ENCODE assay signal across 8 mouse cellular contexts in genomic region chr11:21092621-21093020, GRCm38 (mm10). TPM values are rescaled to one million over a fixed set of nuclear protein-coding genes. Genes with fewer than 3 reads are reported as not detected.
DNase-seq lines count a peak whose midpoint lies in the region; ATAC-seq and TF ChIP-seq lines count a peak whose summit lies in the region.

No protein-coding gene starts in this region.

- no peak for TF ChIP-seq CTCF in CH12.LX (conservative IDR thresholded peaks at IDR 0.05 in 1 of 2, IDR thresholded peaks at IDR 0.05 in 1 of 2; ENCODE audit: low read depth in 2 of 2, low read length in 2 of 2)

- no peak for TF ChIP-seq POLR2A in CH12.LX (IDR thresholded peaks at IDR 0.05; ENCODE audit: low read depth, low read length)

- H3K4me1 ChIP-seq in heart, embryonic 12.5 days (replicated peaks) = peaks cover 10% of the 10 kb centered on the region
- peaks cover 3 to 56% of the 10 kb centered on the region in 2 experiments for H3K4me1 ChIP-seq in CH12.LX (ENCODE audit: control insufficient read depth in 1 of 2, insufficient read depth in 2 of 2)
- peaks cover 11% of the 10 kb centered on the region for H3K4me1 ChIP-seq in forebrain, embryonic 12.5 days
- peaks cover 32% of the 10 kb centered on the region for H3K4me1 ChIP-seq in liver, embryonic 13.5 days (replicated peaks)

- H3K4me2 ChIP-seq in heart, embryonic 12.5 days = peak overlapping the region; percentile 81
- H3K4me2 ChIP-seq in CH12.LX (ENCODE audit: insufficient read depth, low read depth, poor library complexity, severe bottlenecking) = peak overlapping the region; percentile 100
- H3K4me2 ChIP-seq in forebrain, embryonic 12.5 days = peak overlapping the region; percentile 61
- H3K4me2 ChIP-seq in liver, embryonic 13.5 days = peak overlapping the region; percentile 85

- dilution Hi-C loops in CH12.LX (cut with MboI; ENCODE audit: extremely low pct_ligation_motif_present, extremely low pct_unique_long_range_greater_than_20kb, low sequenced_read_pairs) = no loop called here

- WGBS in heart, embryonic 12.5 days = 16% methylated on average over 7 of the region's 7 CpGs
- WGBS in forebrain, embryonic 12.5 days = 9% methylated on average over 7 of the region's 7 CpGs
- 13% methylated on average over 7 of the region's 7 CpGs for WGBS in liver, embryonic 13.5 days (ENCODE audit: insufficient replicate concordance)

- no peak for DNase-seq in heart, adult 18-20 months
- peak; percentile 55 for DNase-seq in CH12.LX (ENCODE audit: extremely low read depth)
- no peak for DNase-seq in liver, embryonic 13.5 days
- no peak for DNase-seq in urinary bladder, postnatal 25 days (ENCODE audit: low spot score)
- DNase-seq in right cerebral cortex, postnatal 4 days = no peak
- DNase-seq in ovary, postnatal 10 days (ENCODE audit: low spot score) = no peak

- ATAC-seq in heart, embryonic 12.5 days (ENCODE audit: insufficient number of reproducible peaks, low FRiP score) = no peak
- ATAC-seq in forebrain, embryonic 12.5 days (ENCODE audit: low FRiP score) = no peak
- no peak for ATAC-seq in liver, embryonic 13.5 days (ENCODE audit: low read depth)

- peak overlapping the region; percentile 65 for H3K9ac ChIP-seq in heart, embryonic 12.5 days
- peak overlapping the region; percentile 80 for H3K9ac ChIP-seq in CH12.LX (ENCODE audit: insufficient read depth, low read depth)
- H3K9ac ChIP-seq in forebrain, embryonic 12.5 days = peak overlapping the region; percentile 99
- peak overlapping the region; percentile 98 for H3K9ac ChIP-seq in liver, embryonic 13.5 days

- no peak overlapping the region for H3K27ac ChIP-seq in heart, embryonic 12.5 days (ENCODE audit: poor library complexity, severe bottlenecking)
- H3K27ac ChIP-seq in CH12.LX (ENCODE audit: insufficient read depth, low read depth) = no peak overlapping the region
- H3K27ac ChIP-seq in forebrain, embryonic 12.5 days = no peak overlapping the region
- H3K27ac ChIP-seq in liver, embryonic 13.5 days = no peak overlapping the region

- TF ChIP-seq RAD21 in CH12.LX (IDR thresholded peaks at IDR 0.05; ENCODE audit: low read depth, low read length) = no peak

- peak; percentile 84 for TF ChIP-seq EP300 in CH12.LX (IDR thresholded peaks at IDR 0.05; ENCODE audit: low read length)

- peaks cover 24% of the 10 kb centered on the region for H3K79me2 ChIP-seq in CH12.LX (replicated peaks; ENCODE audit: control insufficient read depth, extremely low read depth, insufficient read depth, poor library complexity, severe bottlenecking)

- in situ Hi-C loops in CH12.LX (cut with MboI; ENCODE audit: low pct_ligation_motif_present, low pct_unique_long_range_greater_than_20kb, low sequenced_read_pairs) = loop anchor here (10.0 kb wide), 1 partner anchor 178 kb away; no protein-coding TSS in a partner anchor

- H3K9me3 ChIP-seq in heart, embryonic 12.5 days (replicated peaks) = no peaks in the 10 kb centered on the region
- H3K9me3 ChIP-seq in CH12.LX (replicated peaks; ENCODE audit: low read length) = no peaks in the 10 kb centered on the region
- H3K9me3 ChIP-seq in forebrain, embryonic 12.5 days = no peaks in the 10 kb centered on the region
- H3K9me3 ChIP-seq in liver, embryonic 13.5 days (replicated peaks) = no peaks in the 10 kb centered on the region

- H3K36me3 ChIP-seq in heart, embryonic 12.5 days = 0 out of 2 replicates have a peak, but pooled peaks cover 6% of the 10 kb centered on the region
- H3K36me3 ChIP-seq in CH12.LX (replicated peaks in 1 of 2; ENCODE audit: control insufficient read depth in 1 of 2, insufficient read depth in 1 of 2, low read length in 1 of 2) = peaks cover 0 to 11% of the 10 kb centered on the region in 2 experiments
- H3K36me3 ChIP-seq in forebrain, embryonic 12.5 days (replicated peaks) = no peaks in the 10 kb centered on the region
- no peaks in the 10 kb centered on the region for H3K36me3 ChIP-seq in liver, embryonic 13.5 days

- no peaks in the 10 kb centered on the region for H3K27me3 ChIP-seq in heart, embryonic 12.5 days (replicated peaks)
- H3K27me3 ChIP-seq in CH12.LX (replicated peaks) = no peaks in the 10 kb centered on the region
- H3K27me3 ChIP-seq in forebrain, embryonic 12.5 days = no peaks in the 10 kb centered on the region
- H3K27me3 ChIP-seq in liver, embryonic 13.5 days = no peaks in the 10 kb centered on the region

- H3K4me3 ChIP-seq in heart, embryonic 12.5 days = peak overlapping the region; percentile 96
- H3K4me3 ChIP-seq in CH12.LX (replicated peaks in 1 of 3; ENCODE audit: low read depth in 2 of 3, low read length in 2 of 3, poor library complexity in 1 of 3) = peak overlapping the region; percentile 84 to 98 (median 91)
- peak overlapping the region; percentile 94 for H3K4me3 ChIP-seq in forebrain, embryonic 12.5 days (replicated peaks)
- H3K4me3 ChIP-seq in liver, embryonic 13.5 days (replicated peaks) = peak overlapping the region; percentile 96

TF ChIP-seq in CH12.LX, 34 proteins besides CTCF, POLR2A, EP300 and RAD21:
- TF ChIP-seq MYC (IDR thresholded peaks at IDR 0.05; ENCODE audit: low read depth, low read length) = 0 out of 2 replicates have a peak, but pooled peaks have one; percentile 9
- no peak for TF ChIP-seq GABPA (IDR thresholded peaks at IDR 0.05; ENCODE audit: insufficient replicate concordance, low read depth, low read length)
- peak; percentile 51; the same call in 1 of the 2 replicates for TF ChIP-seq MEF2A (IDR thresholded peaks at IDR 0.05; ENCODE audit: borderline replicate concordance, low read depth, low read length)
- TF ChIP-seq BHLHE40 (IDR thresholded peaks at IDR 0.05; ENCODE audit: low read depth, low read length) = peak; percentile 80
- TF ChIP-seq ZNF384 (IDR thresholded peaks at IDR 0.05; ENCODE audit: low read depth, low read length) = peak; percentile 77
- no peak for TF ChIP-seq USF2 (conservative IDR thresholded peaks at IDR 0.05; ENCODE audit: low read depth, low read length)
- 0 out of 2 replicates have a peak, but pooled peaks have one; percentile 28 for TF ChIP-seq MAFK (IDR thresholded peaks at IDR 0.05; ENCODE audit: insufficient replicate concordance, low read length)
- peak; percentile 35; the same call in 1 of the 2 replicates for TF ChIP-seq ETS1 (conservative IDR thresholded peaks at IDR 0.05; ENCODE audit: low read depth, low read length)
- TF ChIP-seq TBP (conservative IDR thresholded peaks at IDR 0.05; ENCODE audit: low read depth, low read length) = peak; percentile 56; the same call in 1 of the 2 replicates
- peak; percentile 89 for TF ChIP-seq IRF4 (IDR thresholded peaks at IDR 0.05; ENCODE audit: low read depth, low read length)
- no peak for TF ChIP-seq ZKSCAN1 (IDR thresholded peaks at IDR 0.05; ENCODE audit: borderline replicate concordance, low read depth, low read length)

RNA-seq across cellular contexts. Expression of gene Peli1, which starts 1.5 kb away (rescaled TPM):
- 31.0 and 32.1 TPM in 2 replicates for polyA plus RNA-seq in heart, embryonic 12.5 days (2016; fragmentation: Nextera tagmentation; extraction: Ambion mirVana)
- 10 to 100 TPM; 12.7 to 17.6 TPM for total RNA-seq in heart, adult 18-20 months (2021)
- 6.7 and 7.8 TPM in 2 replicates for total RNA-seq in CH12.LX (2012; rRNA removed)
- total RNA-seq in CH12.LX (2014; rRNA removed) = 14.1 and 14.8 TPM in 2 replicates
- polyA plus RNA-seq in CH12.LX (2012; ENCODE audit: insufficient read length, low read depth) = 21.2 and 25.9 TPM in 2 replicates
- 103 and 107 TPM in 2 replicates for polyA plus RNA-seq in forebrain, embryonic 12.5 days (2016; fragmentation: Nextera tagmentation; extraction: Ambion mirVana)
- polyA plus RNA-seq in liver, embryonic 13.5 days (2015; fragmentation: Nextera tagmentation; extraction: Ambion mirVana) = 10.5 and 12.0 TPM in 2 replicates
